Mouse (Mus musculus) left cerebral cortex, adult 8-10 months (tissue): ENCODE measurements at regions not wholly inside any gene's neighbourhood (a gene's known extent, or its start where the extent isn't known, plus 50 kb on each side); places are given as distances from the start of the nearest gene placed in this dataset.
"Not testable (repeated sequence)": the region's sequence is repeated elsewhere in the genome, so short reads cannot be mapped to it uniquely, and the experiment has no call there.

ENCODE experiments used
- DNase-seq, 2 experiments: peaks; one replicate each; pipeline ENCODE4 v3.0.0; 2022; ENCODE audit warnings: low spot score in 2 of 2

- no peak for DNase-seq
Observed at GRCm38 (mm10) chr4:64432097-64432496, 385.3 kb upstream of the Tnc start.

DNA sequence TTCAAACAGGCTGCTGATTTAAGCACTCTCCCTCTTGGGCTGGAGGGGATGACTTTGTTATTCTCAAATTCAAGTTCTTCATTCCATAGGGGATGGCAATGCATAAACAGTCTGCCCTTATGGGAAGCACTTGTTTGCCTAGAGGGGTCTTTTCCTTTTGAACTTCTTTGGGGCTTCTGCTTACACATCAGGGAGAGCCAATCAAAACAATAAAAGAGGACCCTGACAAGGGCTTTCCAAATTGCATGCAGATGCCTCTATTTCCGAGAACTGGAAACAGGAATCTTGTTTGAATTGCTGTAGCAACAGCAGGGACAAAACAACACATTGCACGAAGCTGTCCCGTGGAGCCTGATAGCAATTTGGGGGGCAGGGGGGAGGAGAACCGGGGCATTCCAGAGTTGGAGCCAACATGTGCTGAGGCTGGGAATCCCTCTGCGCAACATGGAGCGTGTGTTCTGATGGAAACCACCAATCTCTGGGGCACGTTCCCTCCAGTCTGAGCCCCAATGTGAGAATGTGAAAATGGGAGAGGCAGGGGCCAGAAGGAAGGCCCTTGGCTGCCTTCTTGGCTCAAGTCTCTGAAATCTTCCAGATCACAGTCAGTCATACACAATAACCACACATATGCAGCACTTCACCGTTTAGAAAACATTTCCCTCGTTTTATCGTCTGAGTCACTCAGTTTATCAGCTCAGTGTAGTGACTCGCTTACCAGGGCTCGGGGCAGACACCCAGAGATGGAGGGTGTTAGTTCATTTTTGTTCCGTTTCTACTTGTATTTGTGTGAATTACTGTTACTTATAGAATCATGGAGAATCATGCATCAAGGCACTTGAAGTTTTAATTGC, 391.2 kb upstream of the Tnc start:
- DNase-seq: no peak

DNA sequence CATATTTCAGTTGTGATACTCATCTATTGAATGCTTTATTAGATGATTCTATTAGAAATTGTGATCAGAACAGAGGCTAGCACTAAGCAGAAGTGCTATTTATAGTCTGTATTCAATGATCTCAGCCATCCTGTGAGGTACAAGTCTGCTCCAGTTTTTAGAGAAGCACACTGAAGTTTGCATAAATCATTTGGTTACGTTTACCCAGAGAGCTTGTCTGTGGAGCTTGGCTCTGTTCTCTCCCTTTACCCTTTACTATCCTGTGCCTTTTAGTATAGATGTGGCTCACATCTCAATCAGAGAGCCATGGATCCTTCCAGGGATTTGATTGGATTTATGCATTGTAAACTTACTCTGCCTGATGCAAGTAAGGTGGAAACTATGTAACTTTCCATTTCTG, 404.6 kb upstream of the Tnc start:
- DNase-seq: no peak

GRCm38 (mm10) chr4:64451946-64452345, 405.1 kb upstream of the Tnc start:
- DNase-seq: no peak

DNA sequence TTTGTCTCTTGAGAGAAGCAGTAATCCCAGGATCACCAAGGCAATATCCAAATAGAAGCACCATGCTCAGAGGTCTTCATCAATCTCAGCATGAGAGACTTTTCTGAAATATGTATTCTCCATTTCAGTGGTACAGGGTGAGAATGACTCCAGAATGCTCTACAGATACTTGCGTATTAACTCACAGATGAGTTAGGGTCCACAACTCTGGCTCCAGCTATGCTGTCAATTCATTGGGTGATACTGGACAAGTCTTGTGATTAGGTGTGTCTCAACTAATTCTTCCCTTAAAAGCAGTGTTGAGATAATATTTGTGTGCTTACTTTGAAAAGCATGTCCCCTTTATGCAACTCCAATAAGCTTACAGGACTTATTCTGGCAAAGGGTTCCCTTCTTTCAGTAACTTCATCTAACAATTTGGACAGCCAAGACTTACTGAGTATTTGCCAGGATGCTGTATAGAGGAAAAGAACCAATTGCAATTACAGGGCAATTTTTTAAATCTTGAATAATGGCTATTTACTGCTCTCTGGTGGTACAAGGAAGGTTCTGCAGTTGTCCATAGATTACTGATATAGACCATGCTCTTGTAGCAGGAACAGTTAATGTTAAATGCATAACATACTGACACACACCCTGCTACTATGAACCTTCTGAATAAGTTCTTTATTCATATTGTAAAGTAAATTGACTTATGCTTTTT, 445.6 kb upstream of the Tnc start:
- DNase-seq: no peak

DNA sequence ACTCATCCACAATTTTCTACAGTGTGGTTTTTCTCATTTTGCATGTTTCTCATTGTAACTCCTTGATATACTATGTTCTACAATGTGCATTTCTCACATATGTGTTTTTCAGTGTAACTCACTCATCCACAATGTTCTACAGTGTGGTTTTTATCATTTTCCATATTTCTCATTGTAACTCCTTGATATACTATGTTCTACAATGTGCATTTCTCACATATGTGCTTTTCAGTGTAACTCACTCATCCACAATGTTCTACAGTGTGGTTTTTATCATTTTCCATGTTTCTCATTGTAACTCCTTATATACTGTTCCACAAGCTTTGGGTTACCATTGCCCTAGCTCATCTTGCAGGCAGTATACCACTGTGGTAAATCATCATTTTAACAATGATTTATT, 450.9 kb upstream of the Tnc start:
- DNase-seq: not testable (repeated sequence)

GRCm38 (mm10) chr4:64500635-64501395, 454.0 kb upstream of the Tnc start:
- no peak for DNase-seq

GRCm38 (mm10) chr4:64521883-64522282, 475.1 kb upstream of the Tnc start:
- DNase-seq: no peak

GRCm38 (mm10) chr4:64527724-64528332, 481.0 kb upstream of the Tnc start:
- DNase-seq: no peak

GRCm38 (mm10) chr4:64530585-64530984, 483.8 kb upstream of the Tnc start:
- DNase-seq: no peak

- no peak for DNase-seq
Observed at GRCm38 (mm10) chr4:64533019-64533418, 486.2 kb upstream of the Tnc start.

- DNase-seq: no peak
Observed at GRCm38 (mm10) chr4:64535554-64536253, 488.9 kb upstream of the Tnc start.

GRCm38 (mm10) chr4:64538009-64538408, 491.2 kb upstream of the Tnc start:
- no peak for DNase-seq

GRCm38 (mm10) chr4:64544576-64545185, 497.9 kb upstream of the Tnc start:
- DNase-seq: no peak

- no peak for DNase-seq
Observed at GRCm38 (mm10) chr4:64546386-64546785, 499.6 kb upstream of the Tnc start.

- DNase-seq: no peak
Observed at GRCm38 (mm10) chr4:64562511-64562910, 515.7 kb upstream of the Tnc start.

- DNase-seq: no peak
Observed at GRCm38 (mm10) chr4:64563996-64564395, 517.2 kb upstream of the Tnc start.

DNA sequence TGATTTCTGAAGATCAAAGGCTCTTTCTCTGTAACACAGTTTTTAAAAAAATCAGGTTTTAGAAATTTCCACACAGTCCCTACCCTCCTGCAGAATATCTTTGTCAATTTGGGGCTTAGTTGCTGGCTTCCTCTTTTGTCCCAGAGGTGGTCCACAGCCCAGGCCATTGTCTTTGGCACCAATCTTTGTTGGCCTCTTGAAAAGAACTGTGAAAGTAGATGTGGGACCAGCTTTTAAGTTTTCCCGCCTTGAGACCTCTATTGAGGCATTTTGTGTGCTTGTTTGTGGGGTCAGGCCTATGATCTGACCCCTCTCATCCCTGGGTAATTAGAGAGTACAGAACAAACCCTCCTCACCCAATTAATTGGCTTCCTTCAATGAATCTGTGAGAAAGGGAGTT, 523.9 kb upstream of the Tnc start:
- DNase-seq: no peak

GRCm38 (mm10) chr4:64575901-64576300, 529.1 kb upstream of the Tnc start:
- no peak for DNase-seq

DNA sequence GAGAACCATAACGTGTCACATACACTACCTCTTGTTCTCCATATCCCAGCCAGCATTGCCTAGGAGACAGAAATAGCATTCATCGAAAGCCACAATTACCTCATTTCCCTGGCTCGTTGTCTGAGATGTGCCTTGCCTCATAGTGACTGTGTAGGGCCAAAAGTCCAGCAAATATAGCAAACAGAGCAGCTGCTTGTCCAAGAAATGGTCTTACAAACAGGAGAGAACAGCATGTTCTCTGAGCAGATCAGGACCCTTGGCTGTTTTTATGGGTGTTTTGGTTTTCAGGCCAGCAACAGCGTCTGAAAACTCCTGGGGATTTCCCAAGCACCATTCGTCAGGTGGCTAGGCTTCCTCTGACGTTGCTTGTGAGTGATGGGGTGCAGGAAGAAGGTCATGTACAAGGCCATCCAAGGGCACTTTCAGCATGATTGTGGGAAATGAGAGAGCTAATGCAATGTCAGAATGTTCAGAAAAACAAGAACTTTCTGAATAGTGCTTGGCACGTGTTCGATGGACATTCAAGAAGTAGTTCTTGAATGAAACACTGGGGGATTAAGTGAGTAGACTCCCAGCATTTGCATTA, 528.9 kb upstream of the Pappa start:
- DNase-seq: no peak
